Mouse (Mus musculus) subcutaneous adipose tissue, adult 2 months (tissue): ENCODE results near the gene Myoz1. TPM values are rescaled to one million over a fixed set of nuclear protein-coding genes. Genes with fewer than 3 reads are reported as not detected.

ENCODE experiments used
- polyA plus RNA-seq: library from polyadenylated mRNA; depleted of rRNA; stranded (reverse); fragments of >200 nt; gene quantifications from 2 replicates; pipeline ENCODE4 v1.2.3, GENCODE M21; 2012; ENCODE audit warnings: low replicate concordance; rRNA removed

Myoz1 gene
- polyA plus RNA-seq: 0.12 TPM in 1 of 2 replicates, not detected in the other

GRCm38 (mm10) chr14:20656361-20656760 is at the start of gene Myoz1:
Myoz1 (minus strand) TSS chr14:20656540.

DNA sequence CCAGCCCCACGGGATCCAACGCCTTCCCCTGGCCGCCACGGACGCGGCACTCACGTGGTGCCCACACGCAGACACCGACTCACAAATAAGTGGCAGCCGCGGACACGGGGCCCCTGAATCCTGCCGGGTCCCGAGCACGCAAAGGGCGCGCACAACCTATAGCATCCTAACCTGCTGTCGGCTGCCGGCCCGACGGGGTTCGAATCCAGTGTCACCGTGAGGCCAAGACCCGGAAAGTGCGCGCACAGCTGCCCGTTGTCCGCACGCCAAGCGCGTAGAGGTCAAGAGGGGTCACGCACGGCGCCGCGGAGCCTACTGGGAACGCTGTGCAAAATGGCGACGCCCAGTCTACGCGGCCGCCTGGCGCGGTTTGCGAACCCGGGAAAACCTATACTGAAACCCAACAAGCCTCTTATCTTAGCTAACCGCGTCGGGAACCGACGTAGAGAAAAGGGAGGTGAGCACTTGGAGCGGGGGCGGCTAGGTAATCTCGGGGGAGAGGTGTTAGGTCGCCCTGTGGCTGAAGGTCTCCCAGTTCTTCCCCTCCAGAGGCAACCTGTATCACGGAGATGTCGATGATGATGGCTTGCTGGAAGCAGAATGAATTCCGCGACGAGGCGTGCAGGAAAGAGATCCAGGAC is 46.5 kb upstream of the Myoz1 start, which contains the start of gene Chchd1:
Gene Chchd1 (plus strand): TSS at position 266 of the 641 bp plus-strand sequence.

DNA sequence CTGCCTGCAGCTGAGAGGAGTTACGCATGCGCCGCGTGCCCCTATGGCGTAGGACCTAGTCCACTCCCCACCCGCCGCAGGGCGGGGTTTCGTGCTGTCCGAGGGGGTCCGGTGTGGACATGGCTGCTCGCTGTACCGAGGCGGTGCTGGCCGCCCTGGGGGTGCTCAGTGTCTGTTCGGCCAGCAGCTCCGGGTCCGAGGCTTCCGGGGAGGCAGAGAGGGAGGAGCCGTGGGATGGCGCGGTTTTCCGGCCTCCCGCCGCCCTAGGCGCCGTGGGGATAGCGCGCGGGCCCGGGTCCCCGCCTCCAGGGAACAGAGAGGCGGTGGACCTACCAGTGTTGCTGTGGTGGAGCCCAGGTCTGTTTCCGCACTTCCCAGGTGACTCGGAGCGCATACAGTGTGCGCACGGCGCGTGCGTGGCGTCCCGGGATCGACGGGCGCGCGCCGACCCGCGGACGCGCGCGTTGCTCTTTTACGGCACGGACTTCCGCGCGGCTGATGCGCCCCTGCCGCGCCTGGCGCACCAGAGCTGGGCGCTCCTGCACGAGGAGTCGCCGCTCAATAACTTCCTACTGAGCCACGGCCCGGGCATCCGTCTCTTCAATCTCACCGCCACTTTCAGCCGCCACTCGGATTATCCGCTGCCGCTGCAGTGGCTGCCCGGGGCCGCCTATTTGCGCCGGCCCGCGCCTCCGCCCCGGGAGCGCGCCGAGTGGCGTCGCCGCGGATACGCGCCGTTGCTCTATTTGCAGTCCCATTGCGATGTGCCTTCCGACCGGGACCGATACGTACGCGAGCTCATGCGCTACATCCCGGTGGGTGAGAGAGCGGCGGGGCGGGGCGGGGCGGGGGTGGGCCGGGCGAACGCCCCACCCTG is 38.8 kb upstream of the Myoz1 start, which contains the start of gene Fut11:
Gene Fut11 (plus strand): TSS at position 85 of the 877 bp plus-strand sequence.

DNA sequence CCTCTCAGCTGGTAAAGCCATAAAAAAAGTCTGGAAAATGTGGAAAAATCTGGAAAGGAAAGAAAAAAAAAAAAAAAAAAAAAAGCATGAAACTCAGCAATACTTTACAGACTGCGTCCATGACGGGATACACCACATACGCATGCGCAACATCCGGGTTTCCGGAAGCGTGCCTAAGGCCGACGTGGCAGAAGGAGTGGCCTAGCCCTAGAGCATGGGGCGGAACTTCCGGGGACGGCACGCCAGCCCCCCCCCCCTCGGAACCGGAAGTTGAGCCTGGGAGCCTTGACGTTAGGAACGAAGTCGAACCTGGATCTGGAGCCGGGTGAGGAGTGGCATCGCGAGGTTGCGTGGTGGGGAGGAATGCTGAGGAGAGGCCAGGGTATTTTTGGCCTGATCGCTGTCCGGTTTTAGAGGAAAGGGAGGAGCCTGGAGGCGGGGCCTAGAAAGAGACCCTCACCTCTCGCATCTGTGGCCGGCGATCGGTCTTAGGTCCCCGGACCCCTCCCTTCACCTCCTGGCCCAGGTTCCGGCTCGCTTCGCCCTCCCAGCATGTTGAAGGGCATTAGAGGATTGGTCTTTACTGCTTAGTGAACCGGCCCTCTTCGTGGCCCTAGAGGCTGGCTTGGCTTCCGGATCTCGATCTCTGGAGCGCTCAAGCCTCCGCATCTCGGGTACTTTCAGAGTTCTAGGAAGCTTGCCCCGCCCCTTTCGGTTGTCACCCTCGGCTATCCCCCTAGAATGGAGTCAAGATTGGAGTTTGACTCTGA is 17.9 kb upstream of the Myoz1 start, which contains the start of gene Sec24c:
Gene Sec24c (plus strand): TSS at position 245 of the 770 bp plus-strand sequence.

GRCm38 (mm10) chr14:20668154-20668810 is 11.9 kb upstream of the Myoz1 start, which contains the start of gene Synpo2l:
Synpo2l (minus strand) TSS chr14:20668354.

GRCm38 (mm10) chr14:20640644-20641437 is 15.5 kb downstream of the Myoz1 start, which contains the start of gene Usp54:
Usp54 (minus strand) TSS chr14:20641063.

Other genes starting within 250 kb of the Myoz1 start
- 0.04 and 0.76 TPM in 2 replicates for gene Cfap70, start 204.3 kb downstream of the Myoz1 start, polyA plus RNA-seq
- gene Anxa7, start 176.4 kb downstream of the Myoz1 start, polyA plus RNA-seq: 91.2 and 113 TPM in 2 replicates
- gene Mss51, start 159.6 kb downstream of the Myoz1 start, polyA plus RNA-seq: 0.58 and 0.80 TPM in 2 replicates
- 15.0 and 19.5 TPM in 2 replicates for gene Ppp3cb, start 110.0 kb downstream of the Myoz1 start, polyA plus RNA-seq
- gene Usp54, start 15.5 kb downstream of the Myoz1 start, polyA plus RNA-seq: 4.9 and 17.0 TPM in 2 replicates
- 0.17 and 0.35 TPM in 2 replicates for gene Synpo2l, start 11.8 kb upstream of the Myoz1 start, polyA plus RNA-seq
- gene Sec24c, start 17.8 kb upstream of the Myoz1 start, polyA plus RNA-seq: 115 and 168 TPM in 2 replicates
- gene Fut11, start 38.4 kb upstream of the Myoz1 start, polyA plus RNA-seq: 11.9 and 26.9 TPM in 2 replicates
- 37.9 and 43.7 TPM in 2 replicates for gene Chchd1, start 46.5 kb upstream of the Myoz1 start, polyA plus RNA-seq
- gene Zswim8, start 51.0 kb upstream of the Myoz1 start, polyA plus RNA-seq: 184 and 239 TPM in 2 replicates
- 42.1 and 61.4 TPM in 2 replicates for gene Ndst2, start 78.0 kb upstream of the Myoz1 start, polyA plus RNA-seq
- gene Camk2g, start 137.5 kb upstream of the Myoz1 start, polyA plus RNA-seq: 37.1 and 54.2 TPM in 2 replicates
- gene Plau, start 180.1 kb upstream of the Myoz1 start, polyA plus RNA-seq: 16.1 and 53.4 TPM in 2 replicates